Mouse (Mus musculus): ENCODE data around the gene Golga2.

- TF ChIP-seq ZNF384 (IDR thresholded peaks at IDR 0.05; ENCODE audit: low read depth, low read length) (no peak), ZMIZ1 (IDR thresholded peaks at IDR 0.05; ENCODE audit: low read depth, low read length) (no peak), CHD2 (IDR thresholded peaks at IDR 0.05; ENCODE audit: low read length) (no peak), MAFK (IDR thresholded peaks at IDR 0.05; ENCODE audit: insufficient replicate concordance, low read length) (no peak), CTCF (conservative IDR thresholded peaks at IDR 0.05 in 1 of 2, IDR thresholded peaks at IDR 0.05 in 1 of 2; ENCODE audit: low read depth in 2 of 2, low read length in 2 of 2) (no peak), ELF1 (IDR thresholded peaks at IDR 0.05; ENCODE audit: low read depth, low read length) (no peak), SIN3A (IDR thresholded peaks at IDR 0.05; ENCODE audit: low read length) (no peak), MAX (IDR thresholded peaks at IDR 0.05; ENCODE audit: low read length) (no peak)
Observed at GRCm38 (mm10) chr2:32339912-32340642, 52.9 kb downstream of the Golga2 start.
